Mouse (Mus musculus) spleen, adult 2 months (tissue): ENCODE results near the gene Fance. TPM values are rescaled to one million over a fixed set of nuclear protein-coding genes. Genes with fewer than 3 reads are reported as not detected.
A peak's percentile ranks its signal among the peaks of the same experiment; 100 is the strongest.

Experiments used
- DNase-seq, 2 experiments: peaks; one replicate each; pipeline versions ENCODE4 v3.0.0 to v3.0.0-alpha.2; 2012 to 2021; ENCODE audit warnings: low spot score in 2 of 2, low read depth in 1 of 2
- H3K27ac ChIP-seq: fragments of 200-500 bp; 2 replicates; pipeline ENCODE4 v1.5.1; 2012; ENCODE audit warnings: low read length, inconsistent platforms; ENCODE audit not compliant: insufficient read depth
- H3K27me3 ChIP-seq: fragments of 200-500 bp; 2 replicates; pipeline ENCODE4 v1.6.1; 2012; ENCODE audit warnings: mild to moderate bottlenecking, moderate library complexity, low read length, inconsistent platforms; ENCODE audit not compliant: control insufficient read depth, insufficient read depth
- H3K36me3 ChIP-seq: fragments of 200-500 bp; 2 replicates; pipeline ENCODE4 v1.6.1; 2012; ENCODE audit warnings: mild to moderate bottlenecking, low read length, inconsistent platforms; ENCODE audit not compliant: control insufficient read depth, insufficient read depth
- H3K4me1 ChIP-seq: fragments of 200-500 bp; 2 replicates; pipeline ENCODE4 v1.6.1; 2011; ENCODE audit warnings: inconsistent platforms; ENCODE audit not compliant: control insufficient read depth, insufficient read depth, insufficient read length
- H3K4me3 ChIP-seq: fragments of 200-500 bp; 2 replicates; pipeline ENCODE4 v1.5.1; 2011; ENCODE audit warnings: mild to moderate bottlenecking, inconsistent platforms; ENCODE audit not compliant: insufficient read depth, insufficient read length; ENCODE audit errors: extremely low read depth
- CTCF ChIP-seq: fragments of 200-500 bp; IDR thresholded peaks from 2 replicates; pipeline ENCODE4 v1.5.1; 2011; ENCODE audit warnings: mild to moderate bottlenecking, inconsistent platforms; ENCODE audit not compliant: insufficient read depth, insufficient read length, insufficient replicate concordance; ENCODE audit errors: extremely low read depth
- POLR2A ChIP-seq: fragments of 200-500 bp; IDR thresholded peaks from 2 replicates; pipeline ENCODE4 v1.6.1; 2011; ENCODE audit warnings: low read depth, low read length, inconsistent platforms
- WGBS: fragments of 180-500 bp; shearing (Covaris S2); methylation state at CpG from one replicate; pipeline ENCODE4 v1.1.7; 2018; 5-methylcytosine and 5-hydroxymethylcytosine counted together
- polyA plus RNA-seq: library from polyadenylated mRNA; depleted of rRNA; stranded (reverse); fragments of >200 nt; gene quantifications from 2 replicates; pipeline ENCODE4 v1.2.3, GENCODE M21; 2012

Gene Fance
- polyA plus RNA-seq, 1 experiment = 17.2 TPM

GRCm38 (mm10) chr17:28290671-28291070 is 22.6 kb upstream of the Fance start:
- H3K27ac ChIP-seq = no peak overlapping the region
- H3K4me3 ChIP-seq = no peak overlapping the region
- peaks cover 8% of the 10 kb centered on the region; the same call in 1 of the 2 replicates for H3K4me1 ChIP-seq
- 54% methylated on average over 11 of the region's 11 CpGs for whole genome bisulfite sequencing
- H3K36me3 ChIP-seq = no peaks in the 10 kb centered on the region
- TF ChIP-seq POLR2A (no peak), CTCF (no peak)
- no peaks in the 10 kb centered on the region for H3K27me3 ChIP-seq
- no peak for DNase-seq

- H3K27ac ChIP-seq = no peak overlapping the region
- DNase-seq = no peak
- no peak overlapping the region for H3K4me3 ChIP-seq
- peaks cover 8% of the 10 kb centered on the region; the same call in 1 of the 2 replicates for H3K4me1 ChIP-seq
- no peaks in the 10 kb centered on the region for H3K36me3 ChIP-seq
- 30% methylated on average over 7 of the region's 7 CpGs for WGBS
- TF ChIP-seq POLR2A (no peak), CTCF (no peak)
- no peaks in the 10 kb centered on the region for H3K27me3 ChIP-seq
Measured at GRCm38 (mm10) chr17:28291346-28291745, 22.0 kb upstream of the Fance start.

- H3K27ac ChIP-seq = no peak overlapping the region
- H3K4me3 ChIP-seq = no peak overlapping the region
- no peaks in the 10 kb centered on the region for H3K27me3 ChIP-seq
- no peak for DNase-seq
- peaks cover 8% of the 10 kb centered on the region; the same call in 1 of the 2 replicates for H3K4me1 ChIP-seq
- 71% methylated on average over 4 of the region's 4 CpGs for WGBS
- TF ChIP-seq POLR2A (no peak), CTCF (no peak)
- H3K36me3 ChIP-seq = peaks cover 3% of the 10 kb centered on the region; the same call in 1 of the 2 replicates
Measured at GRCm38 (mm10) chr17:28293716-28294115, 19.6 kb upstream of the Fance start.

- Histone ChIP-seq H3K36me3 (peaks cover 3% of the 10 kb centered on the region; the same call in 1 of the 2 replicates), H3K27me3 (no peaks in the 10 kb centered on the region), H3K27ac (no peak overlapping the region), H3K4me1 (peaks cover 8% of the 10 kb centered on the region; the same call in 1 of the 2 replicates), H3K4me3 (no peak overlapping the region)
- no peak for TF ChIP-seq POLR2A
- no peak for TF ChIP-seq CTCF
- 39% methylated on average over 17 of the region's 17 CpGs for WGBS
- peak in 1 of 2 experiments; percentile 35 for DNase-seq
Measured at GRCm38 (mm10) chr17:28294449-28295333, 18.6 kb upstream of the Fance start.

- WGBS = 89% methylated on average over 17 of the region's 17 CpGs
- Histone ChIP-seq H3K27ac (no peak overlapping the region), H3K4me3 (no peak overlapping the region), H3K36me3 (peaks cover 5% of the 10 kb centered on the region; the same call in 1 of the 2 replicates), H3K4me1 (peaks cover 8% of the 10 kb centered on the region; the same call in 1 of the 2 replicates), H3K27me3 (no peaks in the 10 kb centered on the region)
- DNase-seq = no peak
- no peak for TF ChIP-seq POLR2A
- no peak for TF ChIP-seq CTCF
Measured at GRCm38 (mm10) chr17:28298888-28299287, 14.4 kb upstream of the Fance start.

- H3K36me3 ChIP-seq = peaks cover 5% of the 10 kb centered on the region; the same call in 1 of the 2 replicates
- H3K4me3 ChIP-seq = no peak overlapping the region
- H3K4me1 ChIP-seq = peaks cover under 1% of the 10 kb centered on the region; the same call in 1 of the 2 replicates
- TF ChIP-seq POLR2A (no peak), CTCF (no peak)
- WGBS = 54% methylated on average over 10 of the region's 11 CpGs
- H3K27me3 ChIP-seq = no peaks in the 10 kb centered on the region
- DNase-seq = no peak
- no peak overlapping the region for H3K27ac ChIP-seq
Measured at GRCm38 (mm10) chr17:28299669-28300320, 13.5 kb upstream of the Fance start.

GRCm38 (mm10) chr17:28300323-28300722 is 13.0 kb upstream of the Fance start:
- Histone ChIP-seq H3K4me3 (no peak overlapping the region), H3K36me3 (peaks cover 5% of the 10 kb centered on the region; the same call in 1 of the 2 replicates), H3K4me1 (no peaks in the 10 kb centered on the region), H3K27me3 (no peaks in the 10 kb centered on the region), H3K27ac (no peak overlapping the region)
- TF ChIP-seq CTCF = no peak
- no peak for TF ChIP-seq POLR2A
- WGBS = 79% methylated on average over 9 of the region's 9 CpGs
- no peak for DNase-seq
